Mouse (Mus musculus) hematopoietic stem cell, adult 5-6 weeks (primary cell): ENCODE data around the gene Miip. TPM values are rescaled to one million over a fixed set of nuclear protein-coding genes. Genes with fewer than 3 reads are reported as not detected.
"Not testable (repeated sequence)": the region's sequence is repeated elsewhere in the genome, so short reads cannot be mapped to it uniquely, and the experiment has no call there.

ENCODE experiments used
- ATAC-seq, 2 experiments: fragments of 125-278 bp in 1 of 2; replicated peaks in 1 of 2; 2 replicates each; pipeline ENCODE4 v1.8.0; 2016 to 2017; ENCODE audit warnings: inconsistent platforms in 2 of 2, mild to moderate bottlenecking in 2 of 2, moderate number of reproducible peaks in 2 of 2, low read depth in 1 of 2, moderate TSS enrichment in 1 of 2; ENCODE audit not compliant: low FRiP score in 2 of 2, poor library complexity in 2 of 2, severe bottlenecking in 2 of 2, insufficient read depth in 1 of 2, low TSS enrichment in 1 of 2
- total RNA-seq: library from RNA; stranded (forward); fragments of 172-1452, 232-1000 nt; gene quantifications from 2 replicates; pipeline ENCODE4 v1.2.3, GENCODE M21; 2017

Miip gene
- total RNA-seq, 1 experiment from 2014 or later = 29.5 TPM

GRCm38 (mm10) chr4:147819659-147820058 lies 49.0 kb downstream of the Miip start:
- not testable (repeated sequence) for ATAC-seq

DNA sequence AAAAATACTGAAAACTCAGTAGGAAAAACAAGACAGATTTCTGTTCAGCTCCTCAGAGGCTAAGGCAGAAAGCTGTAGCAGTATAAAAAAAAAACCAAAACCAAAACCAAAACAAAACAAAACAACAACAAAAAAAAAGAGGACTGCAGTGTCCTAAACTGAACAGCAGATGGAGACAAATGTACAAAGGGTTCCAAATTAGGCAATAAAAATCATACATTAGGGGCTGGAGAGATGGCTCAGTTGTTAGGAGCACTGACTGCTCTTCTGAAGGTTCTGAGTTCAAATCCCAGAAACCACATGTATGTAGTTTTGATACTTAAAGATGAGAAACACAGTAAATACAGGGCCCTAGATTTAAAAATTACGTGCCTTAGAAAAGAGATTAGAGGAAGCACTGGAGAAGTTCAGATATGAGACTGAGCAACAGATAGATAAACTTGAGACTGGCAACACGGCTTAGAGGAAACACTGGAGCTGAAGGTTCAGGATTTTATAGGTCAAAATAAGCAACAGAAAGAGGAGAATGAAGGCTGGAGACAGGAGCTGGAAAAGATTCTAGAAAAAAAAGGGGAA lies 53.9 kb downstream of the Miip start:
- ATAC-seq = peak; percentile 79 to 80

DNA sequence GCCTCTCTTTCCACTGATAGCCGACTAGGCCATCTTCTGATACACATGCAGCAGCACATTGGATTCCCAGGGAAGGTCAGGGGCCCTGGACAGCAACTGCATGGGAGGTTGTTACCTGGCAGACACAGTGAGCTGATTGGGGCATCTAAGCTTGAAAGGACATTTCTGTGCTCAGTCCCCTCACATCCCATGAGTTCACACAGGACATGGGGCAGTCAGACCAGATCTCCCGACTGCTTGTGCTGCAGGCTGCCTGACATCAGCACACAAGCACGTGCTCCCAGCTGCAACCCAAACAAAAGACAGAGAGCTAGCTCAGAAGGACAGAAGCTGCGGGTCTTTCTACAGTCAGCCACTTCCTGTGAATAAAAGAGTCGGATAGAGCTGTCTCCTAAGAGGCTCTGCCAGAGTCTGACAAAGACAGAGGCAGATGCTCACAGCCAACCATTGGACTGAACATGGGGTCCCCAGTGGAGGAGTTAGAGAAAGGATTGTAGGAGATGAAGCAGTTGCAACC lies 55.3 kb downstream of the Miip start:
- ATAC-seq = no peak; a peak in 1 of 4 replicates

Other genes with a start within 250 kb of the Miip start
- gene Zfp979, start 226.3 kb downstream of the Miip start, total RNA-seq = 7.6 and 13.1 TPM in 2 replicates
- gene Zfp534, start 166.3 kb downstream of the Miip start, total RNA-seq = 0.69 and 1.0 TPM in 2 replicates
- gene Zfp984, start 59.0 kb downstream of the Miip start, total RNA-seq = 42.7 and 60.9 TPM in 2 replicates
- gene Zfp933, start 20.4 kb downstream of the Miip start, total RNA-seq = 12.8 and 16.1 TPM in 2 replicates
- 18.2 and 19.9 TPM in 2 replicates for gene Fv1, start 163 bp upstream of the Miip start, total RNA-seq
- gene Mfn2, start 35.9 kb upstream of the Miip start, total RNA-seq = 27.5 and 29.5 TPM in 2 replicates
- gene Plod1, start 68.0 kb upstream of the Miip start, total RNA-seq = 10.5 and 11.4 TPM in 2 replicates
- 25.0 and 31.0 TPM in 2 replicates for gene 2510039O18Rik, start 72.1 kb upstream of the Miip start, total RNA-seq
- not detected in 2 replicates for gene Nppb, start 117.0 kb upstream of the Miip start, total RNA-seq
- gene Nppa, start 131.9 kb upstream of the Miip start, total RNA-seq = not detected in 2 replicates
- 4.3 TPM in 2 replicates for gene Clcn6, start 170.0 kb upstream of the Miip start, total RNA-seq
- 4.1 and 11.3 TPM in 2 replicates for gene Mthfr, start 170.3 kb upstream of the Miip start, total RNA-seq
- 42.2 and 44.9 TPM in 2 replicates for gene Agtrap, start 219.2 kb upstream of the Miip start, total RNA-seq